Mouse (Mus musculus): ENCODE measurements at regions not wholly inside any gene's neighbourhood (a gene's known extent, or its start where the extent isn't known, plus 50 kb on each side); places are given as distances from the start of the nearest gene placed in this dataset.

DNA sequence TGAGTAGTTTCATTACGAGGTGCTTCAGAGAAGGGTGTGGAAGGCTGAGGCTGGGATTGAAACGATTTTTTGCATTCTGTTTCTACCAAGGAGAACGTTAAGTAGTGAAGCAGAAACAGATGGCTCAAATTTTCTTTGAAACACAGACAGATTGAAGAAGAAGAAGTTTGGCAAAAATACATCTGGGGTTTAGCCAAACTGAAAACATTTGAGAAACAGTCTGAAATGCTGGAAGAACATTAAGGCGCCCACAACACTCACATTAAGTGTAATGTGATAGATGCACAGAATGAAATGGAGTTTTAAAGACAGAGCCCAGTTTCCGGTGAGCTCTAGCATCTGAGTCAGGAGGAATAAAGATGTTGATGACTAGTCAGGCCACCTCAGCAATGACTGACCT, 275.5 kb downstream of the Gm5447 start:
- peak; percentile 53 for DNase-seq

GRCm38 (mm10) chr13:31254016-31254415, 280.0 kb downstream of the Gm5447 start:
- no peak for DNase-seq

- DNase-seq: no peak
Observed at GRCm38 (mm10) chr13:31254744-31255143, 280.7 kb downstream of the Gm5447 start.

DNA sequence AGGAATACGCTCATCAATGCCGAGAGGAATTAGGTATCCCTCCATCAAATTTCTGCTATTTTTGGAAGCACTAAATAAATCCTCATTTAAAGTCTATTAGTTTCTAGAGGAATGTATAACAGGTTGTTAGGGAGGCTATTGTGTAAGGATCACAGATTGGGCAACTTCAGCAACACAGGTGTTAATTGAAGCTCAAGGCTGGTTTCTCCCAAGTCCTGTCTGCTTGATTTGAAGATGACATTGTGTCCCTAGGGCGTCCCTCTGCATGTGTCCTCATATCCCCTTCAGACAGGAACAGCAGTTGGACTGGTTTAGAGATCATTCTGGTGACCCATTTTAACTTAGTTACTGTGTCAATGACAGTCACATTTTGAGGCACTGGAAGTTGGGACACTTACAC, 281.5 kb downstream of the Gm5447 start:
- DNase-seq: no peak

- DNase-seq: no peak
Observed at GRCm38 (mm10) chr13:31267865-31268264, 288.1 kb upstream of the Foxq1 start.

GRCm38 (mm10) chr13:31276005-31276644, 279.8 kb upstream of the Foxq1 start:
- peak; percentile 34 for DNase-seq

DNA sequence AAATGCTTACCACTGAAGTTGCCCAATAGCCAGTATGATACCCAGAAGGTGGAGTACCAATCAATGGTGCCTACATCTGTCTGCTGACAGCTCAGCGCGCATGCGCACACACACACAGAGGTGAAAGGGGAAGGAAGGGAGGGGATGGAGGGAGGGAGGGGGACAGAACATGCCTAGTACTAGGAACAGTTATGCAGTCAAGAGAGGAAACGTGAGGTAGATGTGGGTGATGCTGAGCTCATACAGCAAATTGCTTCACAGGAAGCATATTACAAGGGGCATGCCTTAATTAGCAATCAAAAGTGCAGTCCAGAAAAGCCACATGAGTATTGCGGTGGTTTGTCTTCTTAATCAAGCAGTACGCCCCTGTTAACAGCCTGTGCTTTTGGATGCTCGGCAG, 265.3 kb upstream of the Foxq1 start:
- no peak for DNase-seq

DNA sequence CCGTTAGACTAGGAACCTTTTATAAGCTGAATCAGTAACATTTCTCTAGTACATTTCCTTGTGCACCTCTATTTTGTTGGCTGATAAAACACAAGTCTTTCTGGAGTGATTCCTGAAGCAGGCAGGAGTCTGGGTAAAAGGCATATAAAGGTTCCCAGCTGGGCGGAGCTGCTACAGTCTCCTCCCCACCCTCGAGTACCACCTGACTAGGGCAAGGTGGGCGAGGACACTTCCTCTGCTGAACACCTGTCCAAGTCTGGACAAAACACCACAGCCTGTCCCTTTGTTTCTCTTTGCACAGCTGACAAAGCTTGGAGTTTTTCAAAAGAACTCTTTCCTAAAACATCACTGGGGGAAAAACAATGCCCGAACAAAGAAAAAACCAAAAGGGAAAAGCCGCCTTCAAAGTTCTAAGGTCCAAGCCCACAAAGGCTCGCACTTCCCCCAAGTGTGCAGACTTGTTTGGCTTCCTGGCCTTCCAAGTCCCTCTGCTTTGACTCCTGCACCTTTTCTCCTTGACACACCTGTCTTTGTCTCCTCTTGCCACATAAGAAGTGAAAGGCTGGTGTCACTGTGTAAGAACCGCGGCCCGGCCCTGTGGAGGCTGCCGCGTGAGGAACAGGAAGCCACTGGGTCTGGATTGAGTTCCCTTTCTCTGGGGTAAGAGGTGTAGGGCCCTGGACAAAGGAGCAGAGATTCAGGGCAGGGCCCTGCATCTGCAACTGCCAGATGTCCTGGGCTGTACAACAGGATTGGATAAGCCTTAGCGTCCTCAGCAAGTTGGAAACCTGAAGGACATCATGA, 263.1 kb upstream of the Foxq1 start:
- no peak for DNase-seq

- no peak for DNase-seq
Observed at GRCm38 (mm10) chr13:31294011-31294410, 261.9 kb upstream of the Foxq1 start.

DNA sequence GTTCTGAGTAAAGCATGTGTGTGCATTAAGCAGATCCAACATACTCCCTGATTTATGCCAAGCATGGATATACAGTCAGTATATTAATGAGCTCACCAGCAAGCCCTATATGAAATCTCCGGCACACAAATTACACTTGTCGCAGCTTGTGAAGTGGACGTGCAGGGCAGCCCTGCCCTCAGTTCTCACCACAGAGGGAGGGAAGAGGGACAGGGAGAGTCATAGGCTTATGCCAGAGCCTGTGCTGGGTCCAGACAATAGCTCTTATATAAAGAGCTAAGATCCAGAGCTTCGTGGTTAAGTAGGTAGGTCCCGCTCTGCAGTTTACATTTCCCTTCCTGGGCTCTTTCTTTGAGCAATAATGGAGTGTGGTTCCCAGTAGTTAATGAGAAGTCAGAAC, 252.7 kb upstream of the Foxq1 start:
- DNase-seq: no peak

DNA sequence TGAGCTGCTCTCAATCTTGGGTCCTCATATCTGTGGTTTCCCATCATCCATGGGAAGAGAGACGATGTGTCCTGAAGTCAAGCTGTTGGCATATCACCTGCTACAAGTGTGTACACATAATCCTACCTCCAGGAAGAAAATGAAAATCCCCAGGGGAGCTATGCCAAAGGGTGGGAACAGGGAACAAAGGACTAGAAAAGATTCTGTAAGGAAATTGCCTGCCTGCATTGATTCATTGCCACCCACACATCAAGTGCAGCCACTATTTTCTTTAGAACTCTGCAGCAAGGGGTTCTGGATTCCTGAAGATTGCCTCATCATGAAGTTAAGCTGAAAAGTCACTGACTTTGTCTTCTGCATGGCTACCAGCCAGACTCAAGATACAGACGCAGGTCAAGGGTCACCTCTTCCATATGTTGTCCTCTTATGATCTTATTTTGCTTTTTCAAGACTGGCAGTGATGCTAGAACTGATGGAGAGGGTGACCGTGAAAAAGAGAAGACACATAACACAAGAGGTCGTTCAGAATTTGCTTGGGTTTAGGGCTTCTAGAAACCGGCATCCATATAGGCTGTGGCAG, 251.6 kb upstream of the Foxq1 start:
- DNase-seq: no peak

DNA sequence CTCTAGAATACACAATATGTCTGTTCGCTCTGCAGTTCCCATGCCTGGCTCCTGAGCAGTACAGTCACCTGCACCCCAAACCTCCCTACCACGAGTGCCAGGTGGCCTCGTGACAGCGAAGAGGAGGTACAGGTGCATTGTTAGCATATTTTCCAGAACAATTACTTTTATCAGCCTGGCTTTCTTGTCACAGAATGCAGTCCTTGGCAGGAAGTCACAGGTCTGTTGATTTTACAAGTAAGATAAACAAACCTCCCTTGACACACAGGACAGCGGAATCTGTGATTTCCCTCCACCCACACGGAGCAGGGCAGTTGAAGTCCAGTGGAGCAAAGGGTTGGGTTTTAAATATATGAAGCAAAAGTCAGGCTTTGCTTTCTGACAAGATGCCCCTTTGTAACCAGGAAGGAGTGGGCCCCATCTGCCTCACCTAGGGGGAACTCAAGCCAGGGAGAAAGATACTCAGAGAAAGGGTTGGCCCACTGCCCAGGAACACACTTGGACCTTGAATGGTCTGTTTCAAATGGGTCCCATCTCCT, 246.8 kb upstream of the Foxq1 start:
- DNase-seq: peak; percentile 18

DNA sequence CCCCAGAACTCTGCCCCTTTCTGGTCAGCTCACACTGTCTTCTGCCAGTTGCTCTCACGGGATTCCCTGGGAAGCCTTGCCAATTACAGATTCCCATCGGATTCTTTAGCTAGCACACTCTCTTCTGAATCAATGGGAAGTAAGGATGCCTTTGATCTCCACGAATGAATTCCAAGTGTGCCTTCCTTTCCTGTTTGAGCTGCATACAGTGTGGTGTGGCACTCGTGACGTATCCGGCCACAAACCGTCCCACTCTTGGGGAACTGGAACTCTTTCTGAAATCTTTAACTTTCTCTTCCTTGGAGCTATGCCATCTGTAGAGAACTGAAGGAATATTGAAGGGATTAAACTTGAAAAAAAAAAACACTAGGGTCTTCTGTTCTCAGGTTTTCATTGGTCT, 243.2 kb upstream of the Foxq1 start:
- no peak for DNase-seq

DNA sequence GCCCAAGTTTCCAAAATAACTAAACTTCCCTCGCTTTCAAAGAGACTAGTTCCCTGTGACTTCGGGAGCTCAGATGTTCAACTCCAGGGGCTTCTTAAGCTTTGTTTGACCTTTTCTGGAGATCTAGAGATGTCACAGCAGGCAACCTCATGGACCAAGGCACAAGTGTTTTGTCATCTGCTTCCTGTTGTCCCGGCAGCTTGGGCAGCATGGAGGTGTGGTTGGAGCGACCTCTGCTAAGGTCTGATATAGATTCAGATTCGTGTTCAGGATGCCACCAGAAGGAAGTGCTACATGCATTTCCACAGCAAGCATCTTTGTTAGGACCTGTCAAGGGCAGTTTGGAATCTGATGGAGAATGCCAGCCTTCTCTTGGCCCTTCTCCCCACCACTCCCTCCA, 242.1 kb upstream of the Foxq1 start:
- no peak for DNase-seq

GRCm38 (mm10) chr13:31317066-31317465, 238.9 kb upstream of the Foxq1 start:
- DNase-seq: no peak

DNA sequence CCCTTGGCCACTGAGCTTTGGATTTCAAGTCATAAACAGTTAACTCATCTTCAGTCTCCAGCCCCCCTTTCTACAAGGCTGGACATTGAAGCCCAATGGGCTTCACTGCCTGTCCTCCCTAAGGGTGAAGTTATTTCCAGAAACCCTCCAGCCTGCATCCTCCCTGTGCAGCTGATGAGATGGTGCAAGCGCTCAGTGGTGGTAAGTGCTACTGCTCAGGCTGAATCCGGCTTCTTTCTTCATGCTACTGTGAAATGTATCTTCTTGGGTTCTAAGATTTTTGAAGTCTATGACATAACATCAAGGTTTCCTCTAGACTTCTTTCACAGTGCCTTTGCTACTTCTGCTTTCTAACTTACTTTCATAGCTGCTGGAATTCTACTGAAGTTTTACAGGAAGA, 237.9 kb upstream of the Foxq1 start:
- DNase-seq: no peak

DNA sequence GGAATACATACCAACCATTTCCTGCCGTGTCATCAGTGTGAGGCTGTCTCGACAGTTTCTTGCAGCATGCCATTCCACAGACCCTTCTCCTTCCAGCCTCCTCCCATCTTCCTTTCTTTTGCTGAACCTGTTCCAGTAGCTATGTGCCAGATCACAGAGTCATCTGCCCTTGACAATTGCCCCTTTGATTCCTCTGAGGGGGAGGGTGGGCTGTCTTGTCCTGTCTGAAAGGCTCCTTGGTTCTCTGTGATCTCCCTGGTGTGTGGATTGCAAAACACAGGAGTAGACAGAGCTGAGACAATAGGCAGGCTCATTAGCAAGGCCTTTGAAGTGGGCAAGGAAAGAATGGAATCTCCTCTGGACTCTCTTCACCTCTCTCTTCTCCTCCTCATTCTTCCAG, 234.5 kb upstream of the Foxq1 start:
- DNase-seq: no peak

DNA sequence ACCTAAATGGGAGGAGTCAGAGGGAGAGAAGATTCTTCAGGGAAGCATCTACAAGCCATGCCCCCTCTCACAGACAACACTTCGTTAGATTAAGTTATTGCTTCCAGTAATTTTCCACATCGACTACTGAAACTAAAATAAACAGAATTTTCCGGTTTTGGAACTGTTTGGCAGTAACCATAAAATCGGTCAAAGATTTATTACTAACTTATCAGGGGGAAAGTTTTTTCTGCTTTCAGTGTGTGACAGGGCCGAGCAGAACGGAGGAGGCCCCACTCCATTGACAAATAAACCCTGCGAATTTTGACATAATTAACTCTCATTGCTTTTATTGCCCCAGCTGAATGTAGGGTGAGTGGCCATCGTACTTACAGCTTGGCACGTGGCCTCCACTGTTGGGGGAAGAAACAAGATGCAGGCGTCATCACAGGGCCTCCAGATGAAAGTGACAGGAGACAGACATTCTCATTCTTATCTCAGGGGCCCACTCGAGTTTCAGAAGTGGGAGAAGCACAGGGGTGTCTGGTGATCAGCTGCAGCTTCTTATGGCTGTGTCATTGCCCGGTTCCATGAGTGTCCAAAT, 229.6 kb upstream of the Foxq1 start:
- peak; percentile 27 for DNase-seq

DNA sequence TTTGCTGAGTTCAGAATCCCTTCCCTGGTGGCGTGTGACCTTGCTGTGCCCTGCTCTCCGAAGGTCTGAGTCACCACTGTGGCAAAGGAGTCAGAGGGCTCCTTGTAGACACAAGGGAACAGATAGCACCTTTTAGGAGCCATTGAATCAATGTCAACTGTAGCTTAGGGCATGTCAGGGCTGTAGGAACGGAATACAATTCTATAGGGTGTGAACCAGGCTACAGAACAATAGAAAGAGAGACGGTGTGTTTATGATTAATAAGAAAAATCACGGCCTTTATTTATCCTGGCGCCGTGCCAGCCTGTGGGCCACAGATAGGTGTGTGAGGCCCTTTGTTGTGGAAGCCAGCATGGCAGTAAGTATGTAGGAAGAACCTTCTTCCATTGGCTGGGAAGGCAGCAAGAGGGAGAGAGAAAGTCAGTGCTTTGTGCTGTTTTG, 228.4 kb upstream of the Foxq1 start:
- DNase-seq: no peak

GRCm38 (mm10) chr13:31328756-31329155, 227.2 kb upstream of the Foxq1 start:
- DNase-seq: no peak

DNA sequence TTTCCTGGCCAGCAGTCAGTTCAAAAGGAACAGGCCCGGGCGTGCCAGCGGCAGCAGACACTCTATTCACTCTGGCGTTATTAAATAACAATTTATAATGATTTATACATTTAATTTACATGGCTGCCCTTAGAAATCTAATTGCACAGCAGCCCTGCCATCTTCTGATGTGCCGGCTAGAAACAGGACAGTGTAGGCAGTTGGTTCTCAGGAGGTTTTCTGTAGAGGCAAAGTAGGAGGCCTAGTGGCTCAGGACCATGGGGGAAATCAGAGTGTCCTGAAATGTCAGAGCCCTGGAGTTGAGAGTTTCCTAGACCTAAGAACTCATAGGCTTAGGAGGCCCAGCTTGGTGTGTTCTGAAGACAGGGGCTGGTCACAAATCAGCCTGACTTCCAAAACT, 225.2 kb upstream of the Foxq1 start:
- DNase-seq: no peak

GRCm38 (mm10) chr13:31334981-31335380, 221.0 kb upstream of the Foxq1 start:
- no peak for DNase-seq

DNA sequence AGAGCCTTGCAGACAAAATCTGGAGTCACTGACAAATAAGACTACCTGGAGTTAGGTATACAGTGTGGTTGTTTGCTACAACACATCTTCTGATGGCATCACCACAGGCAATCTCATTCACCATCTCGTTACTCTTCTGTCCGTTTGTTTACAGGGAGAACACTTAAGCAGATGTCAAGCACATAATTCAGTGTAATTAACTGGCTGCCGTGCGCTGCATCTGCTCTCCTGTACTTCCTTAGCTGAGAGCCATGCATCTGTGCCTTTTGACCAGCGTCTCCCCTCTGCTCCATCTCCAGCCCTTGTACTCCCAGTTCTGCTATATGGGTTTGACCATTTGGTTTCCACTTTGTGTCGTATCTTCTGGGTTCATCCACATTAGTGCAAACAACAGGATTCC, 218.3 kb upstream of the Foxq1 start:
- DNase-seq: no peak

- no peak for DNase-seq
Observed at GRCm38 (mm10) chr13:31339386-31339785, 216.5 kb upstream of the Foxq1 start.
